Mouse (Mus musculus): Measurements from ENCODE around the gene Olfr1425.
"Not testable (repeated sequence)": the region's sequence is repeated elsewhere in the genome, so short reads cannot be mapped to it uniquely, and the experiment has no call there.

The Olfr1425 gene

GRCm38 (mm10) chr19:12077631-12078030, at the start of gene Olfr1425:
Olfr1425 (minus strand) TSS chr19:12077731.
- not testable (repeated sequence) for DNase-seq

DNA sequence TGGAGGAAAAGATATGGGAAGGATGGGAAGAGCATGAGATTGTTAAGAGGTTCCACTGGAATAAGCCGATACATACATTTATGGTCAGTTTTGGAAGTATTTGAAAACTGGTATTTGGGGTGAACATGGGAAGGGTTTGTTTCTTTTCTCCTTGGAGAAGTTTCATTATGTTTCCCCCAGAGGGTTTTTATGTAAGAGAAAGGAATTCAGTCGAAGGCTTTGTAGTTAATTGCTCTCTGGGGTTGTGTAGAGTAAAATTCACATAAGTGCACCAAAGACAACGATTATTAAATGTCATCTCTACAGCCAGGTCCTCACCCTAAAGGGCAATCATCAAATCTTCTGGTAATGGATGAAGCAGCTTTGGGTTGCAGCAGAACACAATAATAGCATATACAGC, 45.6 kb upstream of the Olfr1425 start, which contains the start of gene Olfr76:
Gene Olfr76 (minus strand): TSS at position 101 of the 400 bp plus-strand sequence.
- DNase-seq: no peak

GRCm38 (mm10) chr19:12116464-12116863, 38.9 kb upstream of the Olfr1425 start:
- no peak for DNase-seq

GRCm38 (mm10) chr19:12115797-12116196, 38.3 kb upstream of the Olfr1425 start, which contains the start of gene Olfr1428:
Olfr1428 (minus strand) TSS chr19:12115897.
- no peak for DNase-seq

GRCm38 (mm10) chr19:12113807-12114206, 36.3 kb upstream of the Olfr1425 start:
- no peak for DNase-seq

GRCm38 (mm10) chr19:12104541-12104940, 27.0 kb upstream of the Olfr1425 start:
- no peak for DNase-seq

- DNase-seq: no peak
These were observed 25.7 kb upstream of the Olfr1425 start, which contains the start of gene Olfr1427 for GRCm38 (mm10) chr19:12103234-12103633. Olfr1427 (minus strand) TSS chr19:12103334.

DNA sequence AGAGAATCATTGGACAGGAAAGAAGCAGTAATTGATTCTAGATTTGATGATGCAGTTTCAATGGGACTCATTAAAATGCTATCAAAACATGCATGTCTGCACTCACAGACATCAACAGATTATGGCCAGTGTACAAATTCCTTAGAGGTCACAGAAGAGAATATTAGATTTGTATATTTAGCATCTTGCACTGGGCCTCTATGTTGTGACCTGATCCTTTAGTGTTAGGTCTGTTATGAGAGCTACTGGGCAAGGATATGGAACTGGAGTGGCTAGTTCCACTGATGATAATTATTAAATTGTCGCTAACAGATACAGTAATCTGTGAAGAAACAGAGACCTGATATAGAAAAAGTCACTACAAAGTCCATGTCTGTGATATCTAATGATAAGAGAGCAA, 14.4 kb upstream of the Olfr1425 start, which contains the start of gene Olfr1426:
Gene Olfr1426 (minus strand): TSS at position 101 of the 400 bp plus-strand sequence.
- no peak for DNase-seq

DNA sequence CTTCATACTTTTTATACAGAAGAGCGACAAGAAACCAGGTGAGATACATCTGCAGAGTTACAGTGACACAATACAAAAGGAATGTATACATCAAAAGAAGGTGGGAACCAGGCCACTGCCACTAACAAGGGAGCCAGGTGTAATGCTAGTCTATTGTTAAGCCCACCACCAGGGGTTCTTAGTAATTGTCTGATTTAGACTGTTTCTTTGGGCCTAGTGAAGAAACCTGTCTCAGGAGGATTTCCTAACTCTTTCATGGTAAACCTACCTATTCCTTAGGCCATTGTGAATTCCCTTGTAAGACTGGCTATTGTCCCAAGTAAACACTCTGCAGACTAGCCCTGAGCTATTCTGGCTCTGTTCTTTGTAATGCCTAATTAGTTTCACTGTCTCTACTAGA, 8.0 kb downstream of the Olfr1425 start:
- DNase-seq: not testable (repeated sequence)

- not testable (repeated sequence) for DNase-seq
These were observed 9.7 kb downstream of the Olfr1425 start for GRCm38 (mm10) chr19:12067806-12068205.

- not testable (repeated sequence) for DNase-seq
These were observed 14.9 kb downstream of the Olfr1425 start, which contains the start of gene Olfr1424 for GRCm38 (mm10) chr19:12062582-12062981. Olfr1424 (minus strand) TSS chr19:12062682.

DNA sequence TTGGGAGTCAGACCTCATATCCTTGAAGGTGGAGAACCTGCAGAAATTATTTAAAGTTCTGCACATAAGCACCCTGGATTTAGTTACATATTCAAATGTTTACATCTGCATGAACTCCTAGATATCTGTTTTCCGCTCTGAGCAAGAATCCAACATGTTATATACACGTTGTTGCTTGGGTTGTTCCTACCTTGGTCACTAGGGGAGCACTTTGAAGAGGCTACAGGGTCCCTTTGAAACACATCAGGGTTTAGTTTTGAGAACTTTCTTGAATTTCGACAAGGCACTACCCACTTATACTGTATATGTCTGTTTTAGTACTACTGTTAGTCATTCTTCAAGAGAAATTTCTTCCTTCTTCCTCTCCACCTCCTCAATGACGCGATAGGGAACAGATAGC, 34.4 kb downstream of the Olfr1425 start:
- no peak for DNase-seq

DNA sequence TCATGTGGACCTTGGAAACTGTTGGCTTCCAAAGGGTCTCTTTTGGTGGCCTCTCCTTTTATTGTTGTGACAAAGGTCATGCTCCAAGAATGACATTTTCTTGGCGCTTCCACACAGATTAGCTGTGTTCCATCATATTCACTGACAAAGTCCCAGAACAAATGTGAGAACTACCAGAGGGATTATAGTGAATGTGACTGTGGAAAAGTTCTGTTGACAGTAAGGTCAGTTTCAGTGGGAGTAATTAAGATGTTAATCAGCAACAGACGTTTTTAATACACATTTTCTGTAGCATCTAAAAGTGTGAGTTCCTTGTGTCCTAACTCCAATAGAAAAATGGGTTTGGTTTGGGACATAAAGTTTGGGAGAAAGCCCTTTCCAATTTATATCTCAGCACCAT, 36.3 kb downstream of the Olfr1425 start, which contains the start of gene Olfr1423:
Gene Olfr1423 (minus strand): TSS at position 101 of the 400 bp plus-strand sequence.
- no peak for DNase-seq

- no peak for DNase-seq
These were observed 39.8 kb downstream of the Olfr1425 start for GRCm38 (mm10) chr19:12037727-12038126.

DNA sequence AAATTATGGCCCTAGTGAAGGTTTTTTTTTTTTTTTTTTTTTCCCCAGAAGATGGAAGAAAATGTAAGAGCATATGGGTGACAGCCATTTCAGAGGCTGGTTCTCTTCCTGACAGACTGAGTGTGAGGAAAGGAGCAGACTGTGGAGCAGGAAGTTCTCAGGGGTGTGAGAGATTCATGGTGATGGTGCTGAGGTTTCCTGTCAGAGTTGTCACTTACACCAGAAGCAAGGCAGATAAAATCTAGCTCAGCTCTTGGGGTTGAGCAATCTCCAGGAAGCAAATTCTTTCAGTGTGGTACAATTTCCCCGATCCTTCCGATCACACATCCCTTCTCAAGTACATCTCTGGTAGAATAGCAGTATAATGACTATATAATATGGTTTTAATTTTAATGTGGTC, 50.9 kb downstream of the Olfr1425 start:
- no peak for DNase-seq

DNA sequence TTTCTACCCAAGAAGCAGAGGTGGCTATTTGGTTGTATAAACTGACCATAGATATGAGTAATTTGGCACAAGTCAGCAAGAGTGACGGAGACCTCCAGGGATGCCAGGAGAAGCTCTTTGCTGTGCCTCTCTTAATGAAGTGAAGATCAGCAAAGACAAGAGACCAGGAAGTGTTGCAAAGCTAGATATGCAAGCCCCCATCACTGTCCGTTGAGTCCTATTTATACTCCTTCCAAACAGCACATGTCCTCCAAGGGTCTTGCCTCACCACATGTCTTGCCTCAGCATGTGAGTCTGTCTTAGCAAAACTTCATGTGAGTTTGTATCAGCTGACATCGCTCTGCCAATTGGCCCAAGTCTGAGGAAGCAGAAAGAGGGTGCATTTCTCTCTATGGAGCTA, 52.2 kb downstream of the Olfr1425 start:
- DNase-seq: no peak

GRCm38 (mm10) chr19:12024149-12024548, 53.4 kb downstream of the Olfr1425 start:
- no peak for DNase-seq
